Mouse (Mus musculus) MEL (cell line): ENCODE data around the gene Vamp8. TPM values are rescaled to one million over a fixed set of nuclear protein-coding genes. Genes with fewer than 3 reads are reported as not detected.

ENCODE experiments used
- DNase-seq: peaks from one replicate; pipeline ENCODE4 v3.0.0; 2011; ENCODE audit warnings: low read depth, low spot score
- H3K27ac ChIP-seq: 2 replicates; pipeline ENCODE4 v1.5.1; 2012; ENCODE audit warnings: low read depth, mild to moderate bottlenecking, control low read depth, low read length, moderate library complexity; ENCODE audit not compliant: control insufficient read depth
- H3K27me3 ChIP-seq, 2 experiments: fragments of 150-350 bp in 1 of 2; sonication (generic) in 1 of 2; 2 replicates each; pipeline ENCODE4 v1.6.1; 2012; ENCODE audit warnings: low read length in 2 of 2, mild to moderate bottlenecking in 2 of 2, improper control_type of control experiment in 1 of 2, moderate library complexity in 1 of 2; ENCODE audit not compliant: insufficient read depth in 2 of 2, control insufficient read depth in 1 of 2
- H3K36me3 ChIP-seq, 2 experiments: 2 replicates each; pipeline ENCODE4 v1.6.1; 2012 to 2014; ENCODE audit warnings: low read length in 2 of 2, improper control_type of control experiment in 1 of 2, inconsistent platforms in 1 of 2, mild to moderate bottlenecking in 1 of 2; ENCODE audit not compliant: insufficient read depth in 2 of 2, control insufficient read depth in 1 of 2
- H3K4me1 ChIP-seq, 2 experiments: fragments of 150-350 bp in 1 of 2; sonication (generic) in 1 of 2; 2 replicates each; pipeline ENCODE4 v1.6.1; 2012; ENCODE audit warnings: low read length in 2 of 2, improper control_type of control experiment in 1 of 2, mild to moderate bottlenecking in 1 of 2; ENCODE audit not compliant: insufficient read depth in 2 of 2, control insufficient read depth in 1 of 2
- H3K4me3 ChIP-seq, 2 experiments: fragments of 150-350 bp in 1 of 2; sonication (generic) in 1 of 2; 2 replicates each; pipeline ENCODE4 v1.5.1; 2012; ENCODE audit warnings: low read depth in 2 of 2, low read length in 2 of 2, mild to moderate bottlenecking in 2 of 2, moderate library complexity in 2 of 2, control low read depth in 1 of 2, improper control_type of control experiment in 1 of 2; ENCODE audit not compliant: control insufficient read depth in 1 of 2, insufficient read depth in 1 of 2
- H3K79me2 ChIP-seq: 2 replicates; pipeline ENCODE4 v1.6.1; 2012; ENCODE audit warnings: mild to moderate bottlenecking, low read length, moderate library complexity; ENCODE audit not compliant: control insufficient read depth, poor library complexity, insufficient read depth
- H3K9ac ChIP-seq: 2 replicates; pipeline ENCODE4 v1.6.1; 2012; ENCODE audit warnings: low read depth, mild to moderate bottlenecking, control low read depth, low read length, moderate library complexity; ENCODE audit not compliant: control insufficient read depth, poor library complexity, severe bottlenecking
- H3K9me3 ChIP-seq: fragments of 150-350 bp; sonication (generic); replicated peaks from 2 replicates; pipeline ENCODE4 v1.6.1; 2012; ENCODE audit warnings: mild to moderate bottlenecking, low read length, improper control_type of control experiment, moderate library complexity; ENCODE audit not compliant: insufficient read depth
- BHLHE40 ChIP-seq: IDR thresholded peaks from 2 replicates; pipeline ENCODE4 v1.6.1; 2012; ENCODE audit warnings: low read depth, mild to moderate bottlenecking, inconsistent platforms, low read length, improper control_type of control experiment, borderline replicate concordance
- CHD1 ChIP-seq: IDR thresholded peaks from 2 replicates; pipeline ENCODE4 v1.6.1; 2012; ENCODE audit warnings: low read depth, mild to moderate bottlenecking, inconsistent platforms, low read length, improper control_type of control experiment
- ETS1 ChIP-seq: IDR thresholded peaks from 2 replicates; pipeline ENCODE4 v1.6.1; 2012; ENCODE audit warnings: low read depth, mild to moderate bottlenecking, inconsistent platforms, low read length, improper control_type of control experiment, moderate library complexity
- GATA1 ChIP-seq: IDR thresholded peaks from 2 replicates; pipeline ENCODE4 v1.6.1; 2011; ENCODE audit warnings: low read depth, low read length, improper control_type of control experiment
- KAT2A ChIP-seq: conservative IDR thresholded peaks from 2 replicates; pipeline ENCODE4 v1.6.1; 2012; ENCODE audit warnings: low read depth, low read length, improper control_type of control experiment, inconsistent platforms
- MXI1 ChIP-seq: IDR thresholded peaks from 2 replicates; pipeline ENCODE4 v1.6.1; 2011; ENCODE audit warnings: mild to moderate bottlenecking, low read depth, low read length, improper control_type of control experiment
- MYB ChIP-seq: IDR thresholded peaks from 2 replicates; pipeline ENCODE4 v1.6.1; 2011; ENCODE audit warnings: mild to moderate bottlenecking, low read depth, low read length, improper control_type of control experiment
- MYC ChIP-seq: IDR thresholded peaks from 2 replicates; pipeline ENCODE4 v1.6.1; 2011; ENCODE audit warnings: low read depth, mild to moderate bottlenecking, low read length, improper control_type of control experiment, moderate library complexity
- NELFE ChIP-seq: IDR thresholded peaks from 2 replicates; pipeline ENCODE4 v1.6.1; 2011; ENCODE audit warnings: low read depth, low read length, improper control_type of control experiment
- POLR2A ChIP-seq, 2 experiments: IDR thresholded peaks; 2 replicates each; pipeline ENCODE4 v1.6.1; 2011 to 2012; ENCODE audit warnings: low read length in 2 of 2, mild to moderate bottlenecking in 2 of 2, control low read depth in 1 of 2, improper control_type of control experiment in 1 of 2, low read depth in 1 of 2, moderate library complexity in 1 of 2; ENCODE audit not compliant: control insufficient read depth in 1 of 2, insufficient read depth in 1 of 2, poor library complexity in 1 of 2
- POLR2AphosphoS5 ChIP-seq: IDR thresholded peaks from 2 replicates; pipeline ENCODE4 v1.6.1; 2012; ENCODE audit warnings: low read depth, borderline replicate concordance, mild to moderate bottlenecking, inconsistent platforms, low read length, moderate library complexity, mixed read lengths
- RAD21 ChIP-seq: IDR thresholded peaks from 2 replicates; pipeline ENCODE4 v1.6.1; 2011; ENCODE audit warnings: mild to moderate bottlenecking, low read depth, low read length, improper control_type of control experiment
- TAL1 ChIP-seq: IDR thresholded peaks from 2 replicates; pipeline ENCODE4 v1.6.1; 2012; ENCODE audit warnings: mild to moderate bottlenecking, inconsistent platforms, low read length, moderate library complexity, mixed read lengths
- USF1 ChIP-seq: IDR thresholded peaks from 2 replicates; pipeline ENCODE4 v1.6.1; 2014; ENCODE audit warnings: low read depth, mild to moderate bottlenecking, inconsistent platforms, low read length, improper control_type of control experiment, moderate library complexity
- USF2 ChIP-seq, 2 experiments: IDR thresholded peaks; 2 replicates each; pipeline ENCODE4 v1.6.1; 2011 to 2012; ENCODE audit warnings: improper control_type of control experiment in 2 of 2, low read length in 2 of 2, borderline replicate concordance in 1 of 2, inconsistent platforms in 1 of 2, low read depth in 1 of 2, mild to moderate bottlenecking in 1 of 2; ENCODE audit not compliant: insufficient read depth in 1 of 2
- ZMIZ1 ChIP-seq: IDR thresholded peaks from 2 replicates; pipeline ENCODE4 v1.6.1; 2012; ENCODE audit warnings: low read depth, mild to moderate bottlenecking, inconsistent platforms, low read length, improper control_type of control experiment, moderate library complexity
- polyA plus RNA-seq, 2 experiments: library from polyadenylated mRNA; stranded (reverse) in 1 of 2; unstranded in 1 of 2; fragments of >175 nt in 1 of 2; fragments of >200 nt in 1 of 2; gene quantifications; 2 replicates each; pipeline versions ENCODE4 v1.2.1 to v1.2.4; 2012; ENCODE audit warnings: low replicate concordance in 2 of 2, low read depth in 1 of 2; ENCODE audit not compliant: insufficient read length in 2 of 2, insufficient read depth in 1 of 2, missing spikeins in 1 of 2
- total RNA-seq: library from RNA; depleted of rRNA; stranded (reverse); fragments of 300-350 nt; gene quantifications from 2 replicates; pipeline ENCODE4 v1.2.3, GENCODE M21; 2012

Vamp8 gene
- total and polyA plus RNA-seq, 3 experiments, result 164 to 179 TPM; not detected in 1

DNA sequence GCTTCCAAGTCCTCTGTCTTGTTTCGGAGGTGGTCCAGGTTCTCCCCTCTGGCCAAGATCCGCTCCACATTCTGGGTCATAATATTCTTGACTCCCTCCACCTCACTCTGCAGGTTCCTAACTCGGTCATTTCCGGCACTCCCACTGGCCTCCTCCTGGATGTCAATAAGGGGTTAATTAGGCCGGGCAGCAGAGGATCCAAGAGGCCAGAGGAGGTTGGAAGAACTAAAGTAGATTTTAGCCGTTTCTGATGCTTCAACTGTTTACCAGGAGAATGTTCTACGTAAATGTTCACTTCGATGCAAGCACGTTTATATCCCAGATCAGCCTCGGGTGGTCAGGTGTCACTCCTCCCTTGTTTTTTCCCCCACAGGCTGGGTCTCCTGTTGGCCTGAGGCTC lies 2.2 kb downstream of the Vamp8 start:
- TF ChIP-seq USF2 (IDR thresholded peaks at IDR 0.05; ENCODE audit: borderline replicate concordance in 1 of 2, insufficient read depth in 1 of 2, low read depth in 1 of 2, low read length in 2 of 2) (no peak), CHD1 (no peak), MXI1 (no peak), GATA1 (no peak), ZMIZ1 (no peak), NELFE (no peak), POLR2AphosphoS5 (0 out of 2 replicates have a peak, but pooled peaks have one; percentile 84), BHLHE40 (no peak), KAT2A (no peak), TAL1 (no peak), POLR2A (IDR thresholded peaks at IDR 0.05; ENCODE audit: control insufficient read depth in 1 of 2, insufficient read depth in 1 of 2, low read depth in 1 of 2, low read length in 2 of 2, poor library complexity in 1 of 2) (peak in 1 of 2 experiments; percentile 44; a peak in 1 of 4 replicates)
- Histone ChIP-seq H3K27me3 (no peaks in the 10 kb centered on the region), H3K4me3 (peak overlapping the region in 1 of 2 experiments; percentile 51; a peak in 2 of 4 replicates), H3K4me1 (peaks cover 4 to 56% of the 10 kb centered on the region in 2 experiments; a peak in 3 of 4 replicates), H3K9ac (peak overlapping the region; percentile 84), H3K79me2 (peaks cover 61% of the 10 kb centered on the region), H3K27ac (peak overlapping the region; percentile 99), H3K36me3 (peaks cover 2 to 57% of the 10 kb centered on the region in 2 experiments; a peak in 3 of 4 replicates), H3K9me3 (no peaks in the 10 kb centered on the region)
- peak; percentile 74 for DNase-seq

DNA sequence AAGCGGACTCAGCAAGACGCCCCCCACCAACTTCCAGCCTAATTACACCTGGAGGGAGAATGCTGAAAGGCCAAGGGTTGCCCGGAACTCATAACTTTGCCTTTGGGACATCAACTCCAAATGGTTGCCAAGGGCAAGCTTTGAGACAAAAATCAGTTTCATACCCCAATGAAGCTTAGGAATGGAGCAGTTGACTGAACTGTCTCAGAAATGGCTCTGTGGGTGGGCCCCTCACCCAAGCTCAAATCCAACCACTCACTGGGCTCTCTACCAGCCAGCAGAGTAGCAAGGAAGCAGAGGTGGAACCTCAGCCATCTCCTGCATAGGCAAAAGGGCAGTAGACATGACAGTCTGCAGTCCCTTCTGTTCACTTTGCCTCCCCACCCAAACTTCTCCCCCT lies 2.7 kb downstream of the Vamp8 start:
- Histone ChIP-seq H3K27ac (peak overlapping the region; percentile 99), H3K4me3 (no peak overlapping the region), H3K79me2 (peaks cover 61% of the 10 kb centered on the region), H3K9ac (peak overlapping the region; percentile 84), H3K36me3 (peaks cover 2 to 57% of the 10 kb centered on the region in 2 experiments; a peak in 3 of 4 replicates), H3K4me1 (peaks cover 9 to 56% of the 10 kb centered on the region in 2 experiments; a peak in 3 of 4 replicates), H3K27me3 (no peaks in the 10 kb centered on the region), H3K9me3 (no peaks in the 10 kb centered on the region)
- no peak for TF ChIP-seq USF1
- TF ChIP-seq RAD21, result no peak
- no peak for TF ChIP-seq MYC
- TF ChIP-seq ETS1, result no peak
- no peak for TF ChIP-seq MYB
- no peak; the same call in 1 of the 2 replicates for TF ChIP-seq POLR2AphosphoS5
- TF ChIP-seq POLR2A (IDR thresholded peaks at IDR 0.05; ENCODE audit: control insufficient read depth in 1 of 2, insufficient read depth in 1 of 2, low read depth in 1 of 2, low read length in 2 of 2, poor library complexity in 1 of 2), result no peak; a peak in 1 of 4 replicates
- TF ChIP-seq NELFE, result no peak
- DNase-seq, result peak; percentile 82
